Mouse (Mus musculus) megakaryocyte, embryonic 14.5 days (primary cell): ENCODE results near the gene Unc5b.

ENCODE experiments used
- FLI1 ChIP-seq: IDR thresholded peaks from 2 replicates; pipeline ENCODE4 v1.6.1; 2012; ENCODE audit warnings: low read length, inconsistent platforms, mixed read lengths
- GATA1 ChIP-seq: IDR thresholded peaks from 3 replicates; pipeline ENCODE4 v1.6.1; 2012; ENCODE audit warnings: mixed read lengths, low read length, inconsistent platforms, borderline replicate concordance

DNA sequence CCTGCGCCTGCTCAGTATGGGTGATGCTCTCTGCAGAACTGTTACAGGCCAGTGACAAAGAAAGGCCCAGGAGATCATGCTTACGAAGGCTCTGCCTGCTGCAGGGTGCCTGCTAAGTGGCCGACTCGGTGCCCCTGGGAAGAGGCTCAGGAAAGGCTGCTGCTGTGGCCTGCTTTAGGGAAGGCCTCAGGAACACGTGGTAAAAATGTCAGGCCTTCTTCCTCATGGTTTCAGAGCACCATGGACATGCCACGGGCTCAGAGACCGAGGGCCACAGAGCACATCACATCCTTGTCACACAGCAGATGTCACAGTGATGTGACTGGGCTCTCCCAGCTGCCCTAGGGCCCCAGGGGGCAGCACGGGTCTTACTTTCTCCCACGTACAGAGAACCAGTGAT lies 87.7 kb downstream of the Unc5b start:
- TF ChIP-seq GATA1 (no peak), FLI1 (no peak)
